Mouse (Mus musculus) heart, adult 2 months (tissue): ENCODE results near the gene Gnaq. TPM values are rescaled to one million over a fixed set of nuclear protein-coding genes. Genes with fewer than 3 reads are reported as not detected.

ENCODE experiments used
- DNase-seq, 2 experiments: peaks; one replicate each; pipeline ENCODE4 v3.0.0; 2021
- H3K27ac ChIP-seq: fragments of 200-600 bp; 2 replicates; pipeline ENCODE4 v1.8.1; 2022
- H3K27me3 ChIP-seq: fragments of 200-500 bp; 2 replicates; pipeline ENCODE4 v1.6.1; 2012; ENCODE audit warnings: mild to moderate bottlenecking, low read length, inconsistent platforms, mixed read lengths; ENCODE audit not compliant: control insufficient read depth, insufficient read depth
- H3K36me3 ChIP-seq: fragments of 200-500 bp; 2 replicates; pipeline ENCODE4 v1.6.1; 2012; ENCODE audit warnings: low read length, inconsistent platforms; ENCODE audit not compliant: control insufficient read depth, insufficient read depth
- H3K4me1 ChIP-seq: fragments of 200-500 bp; 2 replicates; pipeline ENCODE4 v1.6.1; 2011; ENCODE audit warnings: low read length; ENCODE audit not compliant: control insufficient read depth, insufficient read depth
- H3K4me3 ChIP-seq: fragments of 200-600 bp; 2 replicates; pipeline ENCODE4 v1.8.1; 2022
- H3K79me2 ChIP-seq: fragments of 200-500 bp; replicated peaks from 2 replicates; pipeline ENCODE4 v1.6.1; 2012; ENCODE audit warnings: mild to moderate bottlenecking, inconsistent platforms, low read length, moderate library complexity, mixed read lengths; ENCODE audit not compliant: control insufficient read depth, insufficient read depth
- H3K9ac ChIP-seq: fragments of 200-500 bp; 2 replicates; pipeline ENCODE4 v1.6.1; 2012; ENCODE audit warnings: low read depth, mild to moderate bottlenecking, control low read depth, inconsistent platforms, low read length, mixed read lengths
- CTCF ChIP-seq: fragments of 200-600 bp; IDR thresholded peaks from 2 replicates; pipeline ENCODE4 v1.8.1; 2022; ENCODE audit warnings: antibody characterized with exemption, mild to moderate bottlenecking, moderate library complexity
- EP300 ChIP-seq: fragments of 200-500 bp; IDR thresholded peaks from 2 replicates; pipeline ENCODE4 v1.6.1; 2011; ENCODE audit warnings: low read depth, low read length, control low read depth; ENCODE audit not compliant: insufficient read depth
- POLR2A ChIP-seq: fragments of 200-500 bp; IDR thresholded peaks from 2 replicates; pipeline ENCODE4 v1.6.1; 2011; ENCODE audit warnings: mild to moderate bottlenecking, low read depth, low read length, control low read depth; ENCODE audit not compliant: insufficient read depth
- WGBS: fragments of 180-500 bp; shearing (Covaris S2); methylation state at CpG from one replicate; pipeline ENCODE4 v1.1.7; 2018; 5-methylcytosine and 5-hydroxymethylcytosine counted together
- intact Hi-C: fragments of 180-260 bp; cut with DNase I; formaldehyde crosslinking; loops from one replicate; pipeline ENCODE4 v1.15.1; 2025
- polyA plus RNA-seq: library from polyadenylated mRNA; depleted of rRNA; stranded (reverse); fragments of >200 nt; gene quantifications from 2 replicates; pipeline ENCODE4 v1.2.3, GENCODE M21; 2012
- total RNA-seq, 2 experiments: library from RNA; stranded (reverse); gene quantifications; 2 replicates each; pipeline ENCODE4 v1.2.3; 2021

Gene Gnaq
- total and polyA plus RNA-seq, 3 experiments: 8.4 to 23.4 (median 23.1) TPM

DNA sequence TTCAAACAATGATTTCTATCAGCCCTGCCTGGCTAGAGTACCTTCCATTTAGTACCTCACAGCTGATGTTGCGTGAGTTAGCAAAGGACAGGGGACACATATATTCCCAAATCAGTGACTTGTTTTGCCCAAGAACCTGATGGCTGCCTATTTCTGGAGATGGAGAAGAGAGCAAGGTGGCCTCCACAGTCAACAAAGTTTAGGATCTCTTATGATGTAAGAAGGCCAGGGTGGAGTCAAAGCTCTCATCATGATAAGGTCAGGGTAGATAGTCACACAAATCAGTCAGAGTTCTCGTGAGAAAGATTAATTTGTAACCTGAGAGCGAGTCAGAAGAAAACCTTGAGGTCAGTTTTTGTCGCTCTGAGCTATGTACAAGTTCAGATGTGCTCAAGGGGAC is 39.0 kb upstream of the Gnaq start:
- Histone ChIP-seq H3K36me3 (no peaks in the 10 kb centered on the region), H3K9ac (no peak overlapping the region), H3K4me1 (no peaks in the 10 kb centered on the region), H3K27me3 (no peaks in the 10 kb centered on the region), H3K27ac (no peak overlapping the region), H3K4me3 (no peak overlapping the region), H3K79me2 (no peaks in the 10 kb centered on the region)
- no peak for TF ChIP-seq POLR2A
- no peak for TF ChIP-seq CTCF
- TF ChIP-seq EP300: no peak
- intact Hi-C loops: no loop called here
- 87% methylated on average over 4 of the region's 4 CpGs for WGBS
- DNase-seq: no peak

DNA sequence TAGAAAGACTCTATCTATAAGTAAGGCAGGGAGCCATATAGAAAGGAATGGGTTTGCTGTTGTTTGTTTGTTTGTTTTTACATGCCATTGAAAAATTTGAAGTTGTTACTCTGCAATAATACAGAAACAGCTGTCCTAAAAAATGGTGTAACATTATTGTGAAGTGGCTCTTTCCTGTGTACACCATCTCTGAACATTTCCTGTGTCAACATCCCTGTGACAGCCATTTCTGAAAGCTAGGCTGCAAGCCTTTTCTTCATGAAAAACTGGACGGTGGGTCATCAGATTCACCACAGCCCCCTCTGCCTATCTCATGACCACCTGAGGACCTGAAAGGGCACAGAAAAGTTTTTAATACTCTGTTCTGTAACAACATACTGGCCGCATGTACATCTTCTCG is 22.7 kb upstream of the Gnaq start:
- no peak for DNase-seq
- intact Hi-C loops: no loop called here

DNA sequence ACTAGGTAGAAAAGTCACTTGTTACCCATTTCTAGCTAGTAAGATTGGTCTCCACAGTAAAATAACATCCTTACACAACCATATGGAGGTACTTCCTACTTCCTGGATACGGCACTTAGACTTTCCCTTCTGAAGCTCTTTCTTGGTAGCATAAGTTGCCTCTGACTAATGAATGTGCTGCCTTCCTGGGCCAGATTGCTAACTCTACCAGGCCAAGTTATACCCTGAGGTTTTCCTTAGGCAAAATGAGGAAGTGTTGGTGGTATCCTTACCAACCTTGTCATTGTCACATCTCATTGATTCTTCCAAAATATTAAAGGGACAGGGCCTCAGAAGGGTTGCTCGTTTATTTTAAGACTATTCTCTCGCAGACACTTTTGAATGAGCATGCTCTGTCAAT is 22.0 kb upstream of the Gnaq start:
- WGBS: 80% methylated on average over 3 of the region's 3 CpGs
- H3K36me3 ChIP-seq: no peaks in the 10 kb centered on the region
- no peak overlapping the region for H3K27ac ChIP-seq
- H3K79me2 ChIP-seq: no peaks in the 10 kb centered on the region
- H3K4me1 ChIP-seq: no peaks in the 10 kb centered on the region
- TF ChIP-seq EP300 (no peak), POLR2A (no peak), CTCF (no peak)
- DNase-seq: no peak
- intact Hi-C loops: no loop called here
- H3K9ac ChIP-seq: no peak overlapping the region
- H3K27me3 ChIP-seq: no peaks in the 10 kb centered on the region
- H3K4me3 ChIP-seq: no peak overlapping the region

More for the DNA sequence above, 22.7 kb upstream of the Gnaq start:
- H3K27me3 ChIP-seq: no peaks in the 10 kb centered on the region
- H3K79me2 ChIP-seq: no peaks in the 10 kb centered on the region
- WGBS: 70% methylated on average over 3 of the region's 3 CpGs
- H3K36me3 ChIP-seq: no peaks in the 10 kb centered on the region
- H3K27ac ChIP-seq: no peak overlapping the region
- TF ChIP-seq CTCF: no peak
- TF ChIP-seq POLR2A: no peak
- TF ChIP-seq EP300: no peak
- H3K9ac ChIP-seq: no peak overlapping the region
- no peak overlapping the region for H3K4me3 ChIP-seq
- no peaks in the 10 kb centered on the region for H3K4me1 ChIP-seq

DNA sequence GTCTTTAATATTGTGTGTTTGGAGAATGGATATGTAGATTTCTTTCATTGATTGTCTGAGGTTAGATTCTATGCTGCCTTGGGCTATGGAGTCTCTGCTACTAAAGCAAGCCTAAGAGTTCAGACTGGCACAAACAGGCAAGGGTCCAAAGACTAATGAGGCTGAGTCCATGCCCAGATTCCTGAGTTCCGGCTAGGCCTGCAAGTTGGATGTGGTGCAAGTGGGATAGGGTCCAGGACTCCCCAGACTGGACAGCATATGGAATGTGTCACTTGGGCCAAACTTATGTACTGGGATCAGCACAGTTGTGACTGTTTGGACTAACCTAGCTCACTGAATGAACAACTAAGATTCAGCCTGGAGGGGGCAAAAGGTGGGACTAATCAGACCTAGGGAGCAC is 19.3 kb upstream of the Gnaq start:
- Histone ChIP-seq H3K9ac (no peak overlapping the region), H3K27ac (no peak overlapping the region), H3K36me3 (no peaks in the 10 kb centered on the region), H3K27me3 (no peaks in the 10 kb centered on the region), H3K4me3 (no peak overlapping the region), H3K4me1 (no peaks in the 10 kb centered on the region), H3K79me2 (no peaks in the 10 kb centered on the region)
- intact Hi-C loops: no loop called here
- peak; percentile 49 to 75 for DNase-seq
- TF ChIP-seq EP300 (no peak), CTCF (no peak), POLR2A (no peak)
- WGBS: 42% methylated on average over 1 of the region's 1 CpGs

DNA sequence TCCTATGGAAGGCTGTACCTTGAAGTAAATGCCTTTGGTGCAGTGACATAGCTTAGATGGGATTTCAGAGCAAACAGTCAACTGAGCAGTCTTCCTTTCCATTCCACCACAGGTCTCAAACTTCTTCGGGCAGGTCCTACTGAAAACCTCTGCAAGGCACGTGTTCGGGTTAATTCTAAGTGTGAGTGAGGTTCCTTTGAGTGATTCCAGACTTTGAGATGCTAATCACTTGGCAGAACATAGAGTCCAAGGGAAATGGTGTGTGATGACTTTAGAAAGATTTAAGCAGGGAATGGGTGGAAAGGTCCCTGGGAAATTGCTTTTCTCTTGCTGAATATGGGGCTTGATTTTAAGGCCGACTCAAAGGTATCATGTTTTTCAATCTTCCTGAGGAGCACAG is 14.2 kb upstream of the Gnaq start:
- WGBS: 77% methylated on average over 4 of the region's 4 CpGs
- Histone ChIP-seq H3K79me2 (no peaks in the 10 kb centered on the region), H3K9ac (no peak overlapping the region), H3K27me3 (no peaks in the 10 kb centered on the region), H3K27ac (no peak overlapping the region), H3K4me1 (no peaks in the 10 kb centered on the region), H3K36me3 (no peaks in the 10 kb centered on the region), H3K4me3 (no peak overlapping the region)
- intact Hi-C loops: no loop called here
- TF ChIP-seq CTCF: no peak
- no peak for DNase-seq

DNA sequence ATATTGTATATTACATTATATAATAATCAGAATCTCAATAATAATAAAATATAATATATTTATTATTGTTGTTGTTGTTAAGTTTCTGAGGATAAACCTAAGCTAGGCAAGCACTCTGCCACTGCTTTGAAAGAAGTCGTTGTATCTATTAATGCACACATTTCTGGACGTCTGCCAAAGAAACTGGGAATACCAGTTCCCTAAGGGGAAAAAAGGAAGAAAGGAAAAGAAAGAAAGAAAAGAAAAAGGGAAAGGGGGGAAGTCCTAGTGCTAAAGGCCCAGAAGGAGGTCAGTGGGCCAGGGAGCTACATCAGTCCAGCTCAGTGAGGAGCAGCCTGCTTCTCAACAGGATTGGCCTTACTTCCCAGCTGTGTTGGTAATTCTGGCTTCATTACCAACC is 11.3 kb upstream of the Gnaq start:
- WGBS: 15% methylated on average over 2 of the region's 2 CpGs
- no peaks in the 10 kb centered on the region for H3K79me2 ChIP-seq
- no peak overlapping the region for H3K9ac ChIP-seq
- no peaks in the 10 kb centered on the region for H3K36me3 ChIP-seq
- no peak for DNase-seq
- no peak overlapping the region for H3K27ac ChIP-seq
- no peak overlapping the region for H3K4me3 ChIP-seq
- H3K4me1 ChIP-seq: no peaks in the 10 kb centered on the region
- TF ChIP-seq POLR2A (no peak), EP300 (no peak), CTCF (no peak)
- H3K27me3 ChIP-seq: no peaks in the 10 kb centered on the region
- intact Hi-C loops: no loop called here
